Mouse (Mus musculus): ENCODE results near the gene Dmrt2.

GRCm38 (mm10) chr19:25628490-25628889 lies 43.7 kb upstream of the Dmrt2 start:
- TF ChIP-seq CTCF (IDR thresholded peaks at IDR 0.05; ENCODE audit: low read depth, low read length) (peak; percentile 68), POLR2A (IDR thresholded peaks at IDR 0.05; ENCODE audit: borderline replicate concordance, low read depth, low read length) (no peak)

Data from bone marrow macrophage, adult 2 months (primary cell).